In genomic region chr2:152411471-152411870, GRCm38 (mm10) we compare ENCODE assay signal across 10 mouse cellular contexts. TPM values are rescaled to one million over a fixed set of nuclear protein-coding genes. Genes with fewer than 3 reads are reported as not detected.
DNase-seq lines count a peak whose midpoint lies in the region; ATAC-seq and TF ChIP-seq lines count a peak whose summit lies in the region.
"Had no signal": no experiment of that assay in that cellular context is flagged by ENCODE, and none has a peak within 500 bp of the region (broad histone marks: within the 10 kb centered on the region; RNA-seq: fewer than 3 reads in every experiment).

No protein-coding gene starts in this region.

- H3K27ac ChIP-seq in lung, embryonic 14.5 days (ENCODE audit: low read depth), result peak overlapping the region; percentile 99
- peak overlapping the region; percentile 98 for H3K27ac ChIP-seq in forebrain, embryonic 13.5 days
- H3K27ac ChIP-seq in limb, embryonic 11.5 days (replicated peaks; ENCODE audit: low read depth, low read length), result peak overlapping the region; percentile 98
- H3K27ac ChIP-seq in small intestine, adult 2 months (ENCODE audit: insufficient read depth, low read depth, low read length), result peak overlapping the region; percentile 70

- ATAC-seq in lung, embryonic 14.5 days (ENCODE audit: insufficient read depth), result peak; percentile 0; the same call in 1 of the 2 replicates
- no peak for ATAC-seq in forebrain, embryonic 13.5 days
- no peak for ATAC-seq in limb, embryonic 11.5 days (ENCODE audit: insufficient number of reproducible peaks, low FRiP score, low TSS enrichment, low read depth)

- TF ChIP-seq CTCF in lung, embryonic 14.5 days (IDR thresholded peaks at IDR 0.05; ENCODE audit: low read depth), result no peak
- TF ChIP-seq CTCF in small intestine, adult 2 months (IDR thresholded peaks at IDR 0.05; ENCODE audit: extremely low read depth, insufficient read length, insufficient replicate concordance, low read depth, low read length), result no peak

- peaks cover 21% of the 10 kb centered on the region for H3K4me1 ChIP-seq in lung, embryonic 14.5 days (ENCODE audit: insufficient read depth)
- peaks cover 41% of the 10 kb centered on the region for H3K4me1 ChIP-seq in forebrain, embryonic 13.5 days
- H3K4me1 ChIP-seq in limb, embryonic 11.5 days (ENCODE audit: control insufficient read depth, insufficient read depth, low read length), result peaks cover 30% of the 10 kb centered on the region
- H3K4me1 ChIP-seq in small intestine, adult 2 months (ENCODE audit: control insufficient read depth, insufficient read depth, insufficient read length, low read length), result no peaks in the 10 kb centered on the region

- H3K4me2 ChIP-seq in lung, embryonic 14.5 days, result peak overlapping the region; percentile 96
- peak overlapping the region; percentile 94 for H3K4me2 ChIP-seq in forebrain, embryonic 13.5 days
- peak overlapping the region; percentile 92 for H3K4me2 ChIP-seq in limb, embryonic 11.5 days (ENCODE audit: low read depth, severe bottlenecking)

- H3K9ac ChIP-seq in lung, embryonic 14.5 days, result peak overlapping the region; percentile 99
- peak overlapping the region; percentile 99 for H3K9ac ChIP-seq in forebrain, embryonic 13.5 days
- peak overlapping the region; percentile 56 for H3K9ac ChIP-seq in limb, embryonic 11.5 days (ENCODE audit: low read length)

- TF ChIP-seq POLR2A in small intestine, adult 2 months (IDR thresholded peaks at IDR 0.05; ENCODE audit: low read depth, low read length), result no peak

- 3% methylated on average over 7 of the region's 7 CpGs for WGBS in lung, embryonic 14.5 days
- under 1% methylated on average over 7 of the region's 7 CpGs for WGBS in forebrain, embryonic 13.5 days
- WGBS in limb, embryonic 11.5 days, result under 1% methylated on average over 7 of the region's 7 CpGs
- WGBS in small intestine, adult 2 months, result 76% methylated on average over 7 of the region's 7 CpGs

- H3K27me3 ChIP-seq in lung, embryonic 14.5 days (ENCODE audit: insufficient read depth, low read length), result no peaks in the 10 kb centered on the region
- no peaks in the 10 kb centered on the region for H3K27me3 ChIP-seq in forebrain, embryonic 13.5 days
- no peaks in the 10 kb centered on the region for H3K27me3 ChIP-seq in limb, embryonic 11.5 days (ENCODE audit: control insufficient read depth, insufficient read depth, low read length)
- peaks cover 16% of the 10 kb centered on the region for H3K27me3 ChIP-seq in small intestine, adult 2 months (ENCODE audit: control insufficient read depth, insufficient read depth, low read length)

- 0 out of 2 replicates have a peak, but pooled peaks cover 4% of the 10 kb centered on the region for H3K36me3 ChIP-seq in lung, embryonic 14.5 days (ENCODE audit: insufficient read depth)
- no peaks in the 10 kb centered on the region for H3K36me3 ChIP-seq in forebrain, embryonic 13.5 days (ENCODE audit: poor library complexity, severe bottlenecking)
- no peaks in the 10 kb centered on the region for H3K36me3 ChIP-seq in limb, embryonic 11.5 days (ENCODE audit: control insufficient read depth, insufficient read depth, low read length)
- H3K36me3 ChIP-seq in small intestine, adult 2 months (ENCODE audit: control insufficient read depth, insufficient read depth, low read length), result no peaks in the 10 kb centered on the region

- no peak for DNase-seq in lung, embryonic 14.5 days
- no peak for DNase-seq in lung, postnatal 14 days
- peak; percentile 70 for DNase-seq in limb, embryonic 11.5 days (ENCODE audit: low spot score)
- DNase-seq in MN1 (ENCODE audit: low spot score), result no peak
- no peak for DNase-seq in adrenal gland, postnatal 25 days
- DNase-seq in adrenal gland, postnatal 10 days, result no peak

- H3K4me3 ChIP-seq in lung, embryonic 14.5 days (ENCODE audit: low read depth, low read length), result peak overlapping the region; percentile 96
- H3K4me3 ChIP-seq in forebrain, embryonic 13.5 days, result peak overlapping the region; percentile 76
- H3K4me3 ChIP-seq in limb, embryonic 11.5 days (ENCODE audit: low read depth, low read length), result peak overlapping the region; percentile 94
- no peak overlapping the region for H3K4me3 ChIP-seq in small intestine, adult 2 months (ENCODE audit: low read depth, low read length)

- peaks cover 5% of the 10 kb centered on the region; the same call in 1 of the 2 replicates for H3K9me3 ChIP-seq in lung, embryonic 14.5 days (ENCODE audit: low read depth, low read length)
- H3K9me3 ChIP-seq in forebrain, embryonic 13.5 days (replicated peaks), result peaks cover 7% of the 10 kb centered on the region
- peaks cover 4% of the 10 kb centered on the region; the same call in 1 of the 2 replicates for H3K9me3 ChIP-seq in limb, embryonic 11.5 days (ENCODE audit: control insufficient read depth, low read length)

RNA-seq across cellular contexts. Expression of gene Zcchc3, which starts 3.4 kb away (rescaled TPM):
- polyA plus RNA-seq in lung, embryonic 14.5 days (2014; fragmentation: Nextera tagmentation; extraction: Ambion mirVana), result 38.6 and 42.3 TPM in 2 replicates
- polyA plus RNA-seq in forebrain, embryonic 13.5 days (2015; fragmentation: Nextera tagmentation; extraction: Ambion mirVana), result 25.3 and 25.9 TPM in 2 replicates
- polyA plus RNA-seq in limb, embryonic 11.5 days (2014; fragmentation: Nextera tagmentation; extraction: Ambion mirVana), result 69.4 and 75.8 TPM in 2 replicates
- 0.77 and 1.9 TPM in 2 replicates for polyA plus RNA-seq in small intestine, adult 2 months (2012; rRNA removed)
- total RNA-seq in adrenal gland, postnatal 25 days (2021), result 7.6 and 8.3 TPM in 2 replicates
- 10 to 100 TPM in 1 of 2 experiments, 1 to 10 TPM in 1; 9.4 to 11.1 TPM for total RNA-seq in adrenal gland, postnatal 10 days (2021)

RNA-seq across cellular contexts. Expression of gene 6820408C15Rik, which starts 3.9 kb away (rescaled TPM):
- polyA plus RNA-seq in lung, embryonic 14.5 days (2014; fragmentation: Nextera tagmentation; extraction: Ambion mirVana), result 0.53 and 1.3 TPM in 2 replicates
- 1.6 and 2.6 TPM in 2 replicates for polyA plus RNA-seq in forebrain, embryonic 13.5 days (2015; fragmentation: Nextera tagmentation; extraction: Ambion mirVana)
- polyA plus RNA-seq in limb, embryonic 11.5 days (2014; fragmentation: Nextera tagmentation; extraction: Ambion mirVana), result 0.15 and 0.54 TPM in 2 replicates
- not detected in 2 replicates for polyA plus RNA-seq in small intestine, adult 2 months (2012; rRNA removed)
- total RNA-seq in adrenal gland, postnatal 25 days (2021), result not detected in 2 replicates
- total RNA-seq in adrenal gland, postnatal 10 days (2021), result under 1 TPM; 0.42 to 0.79 TPM
- total RNA-seq: hematopoietic stem cell, adult 5-6 weeks had no signal

RNA-seq across cellular contexts. Expression of gene Sox12, which starts 13.6 kb away (rescaled TPM):
- 17.2 and 19.4 TPM in 2 replicates for polyA plus RNA-seq in lung, embryonic 14.5 days (2014; fragmentation: Nextera tagmentation; extraction: Ambion mirVana)
- polyA plus RNA-seq in forebrain, embryonic 13.5 days (2015; fragmentation: Nextera tagmentation; extraction: Ambion mirVana), result 15.8 and 17.6 TPM in 2 replicates
- polyA plus RNA-seq in limb, embryonic 11.5 days (2014; fragmentation: Nextera tagmentation; extraction: Ambion mirVana), result 21.1 and 21.8 TPM in 2 replicates
- polyA plus RNA-seq in small intestine, adult 2 months (2012; rRNA removed), result 1.8 and 3.2 TPM in 2 replicates
- 17.0 and 22.8 TPM in 2 replicates for total RNA-seq in adrenal gland, postnatal 25 days (2021)
- 10 to 100 TPM; 15.7 to 22.7 TPM for total RNA-seq in adrenal gland, postnatal 10 days (2021)

RNA-seq across cellular contexts. Expression of gene Nrsn2, which starts 35.0 kb away (rescaled TPM):
- 0.26 TPM in 1 of 2 replicates, not detected in the other for polyA plus RNA-seq in lung, embryonic 14.5 days (2014; fragmentation: Nextera tagmentation; extraction: Ambion mirVana)
- 11.8 and 16.4 TPM in 2 replicates for polyA plus RNA-seq in forebrain, embryonic 13.5 days (2015; fragmentation: Nextera tagmentation; extraction: Ambion mirVana)
- polyA plus RNA-seq in limb, embryonic 11.5 days (2014; fragmentation: Nextera tagmentation; extraction: Ambion mirVana), result 1.8 and 2.2 TPM in 2 replicates
- polyA plus RNA-seq in small intestine, adult 2 months (2012; rRNA removed), result 0.36 and 0.51 TPM in 2 replicates
- 2.1 and 3.2 TPM in 2 replicates for total RNA-seq in adrenal gland, postnatal 25 days (2021)
- 1 to 10 TPM; 1.8 to 2.8 TPM for total RNA-seq in adrenal gland, postnatal 10 days (2021)
- total RNA-seq: hematopoietic stem cell, adult 5-6 weeks had no signal

RNA-seq across cellular contexts. Expression of gene Defb23, which starts 52.9 kb away (rescaled TPM):
- not detected in 2 replicates for polyA plus RNA-seq in lung, embryonic 14.5 days (2014; fragmentation: Nextera tagmentation; extraction: Ambion mirVana)
- not detected in 2 replicates for polyA plus RNA-seq in forebrain, embryonic 13.5 days (2015; fragmentation: Nextera tagmentation; extraction: Ambion mirVana)
- polyA plus RNA-seq in limb, embryonic 11.5 days (2014; fragmentation: Nextera tagmentation; extraction: Ambion mirVana), result not detected in 2 replicates
- polyA plus RNA-seq in small intestine, adult 2 months (2012; rRNA removed), result not detected in 2 replicates
- total RNA-seq in adrenal gland, postnatal 25 days (2021), result not detected in 2 replicates
- not detected for total RNA-seq in adrenal gland, postnatal 10 days (2021)
- total RNA-seq: adrenal gland, adult 18-20 months; hematopoietic stem cell, adult 5-6 weeks had no signal
